Mouse (Mus musculus): ENCODE results near the gene Gm10720.
"Not testable (repeated sequence)": the region's sequence is repeated elsewhere in the genome, so short reads cannot be mapped to it uniquely, and the experiment has no call there.

GRCm38 (mm10) chr9:3022316-3023008 is 7.0 kb downstream of the Gm10720 start:
- not testable (repeated sequence) for TF ChIP-seq CTCF (IDR thresholded peaks at IDR 0.05; ENCODE audit: borderline replicate concordance, extremely low read depth, insufficient read depth, insufficient read length); POLR2A (IDR thresholded peaks at IDR 0.05; ENCODE audit: borderline replicate concordance, extremely low read depth, insufficient read depth, insufficient read length, poor library complexity, severe bottlenecking)
